ENCODE assay signal across 25 mouse cellular contexts in the genomic region with DNA sequence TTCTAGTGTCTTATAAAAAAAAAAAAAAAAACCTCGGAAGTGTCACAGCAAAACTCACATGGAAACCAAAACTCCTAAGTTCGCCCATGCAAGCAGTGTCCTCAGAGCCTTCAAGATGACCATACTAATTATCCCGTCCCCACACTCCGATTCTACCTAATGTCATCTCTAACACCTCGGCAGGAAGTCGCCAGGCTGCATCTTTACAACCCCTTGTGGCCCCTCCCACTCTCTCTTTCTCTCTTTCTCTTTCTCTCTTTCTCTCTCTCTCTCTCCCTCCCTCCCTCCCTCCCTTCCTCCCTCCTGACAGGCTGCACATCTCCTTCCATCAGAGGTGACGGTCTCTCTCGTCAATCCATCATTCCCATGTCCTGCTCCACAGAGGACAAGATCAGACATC. TPM values are rescaled to one million over a fixed set of nuclear protein-coding genes. Genes with fewer than 3 reads are reported as not detected.
DNase-seq lines count a peak whose midpoint lies in the region; ATAC-seq and TF ChIP-seq lines count a peak whose summit lies in the region.
"Had no signal": no experiment of that assay in that cellular context is flagged by ENCODE, and none has a peak within 500 bp of the region (broad histone marks: within the 10 kb centered on the region; RNA-seq: fewer than 3 reads in every experiment).

No protein-coding gene starts in this region.

- no peak for DNase-seq in gastrocnemius, adult 2 months
- DNase-seq in gastrocnemius, adult 8-10 months (ENCODE audit: low spot score in 2 of 2): no peak
- DNase-seq in CD4-positive helper T cell, adult 2 months (ENCODE audit: low read depth, low spot score): peak; percentile 55
- no peak for DNase-seq in CH12.LX (ENCODE audit: extremely low read depth)
- no peak for DNase-seq in kidney, postnatal 14 days
- DNase-seq in adipocyte (ENCODE audit: low spot score): no peak
- no peak for DNase-seq in spleen, adult 18-20 months
- DNase-seq: adrenal gland, postnatal 10 days; cerebellum, adult 2 months; cerebellum, adult 9-11 months; cerebellum, postnatal 36 days; gastrocnemius, postnatal 25 days; heart, postnatal 4 days; kidney, adult 18-20 months had no signal

- no peak for TF ChIP-seq EP300 in CH12.LX (IDR thresholded peaks at IDR 0.05; ENCODE audit: low read length)

- no peaks in the 10 kb centered on the region; the same call in 1 of the 2 replicates for H3K79me2 ChIP-seq in CH12.LX (replicated peaks; ENCODE audit: control insufficient read depth, extremely low read depth, insufficient read depth, poor library complexity, severe bottlenecking)

- H3K36me3 ChIP-seq in CH12.LX (replicated peaks in 1 of 2; ENCODE audit: control insufficient read depth in 1 of 2, insufficient read depth in 1 of 2, low read length in 1 of 2): peaks cover 6 to 77% of the 10 kb centered on the region in 2 experiments
- H3K36me3 ChIP-seq: embryonic facial prominence, embryonic 10.5 days; embryonic facial prominence, embryonic 13.5 days; forebrain, embryonic 10.5 days; G1E; heart, embryonic 12.5 days had no signal

- no peaks in the 10 kb centered on the region for H3K27me3 ChIP-seq in CH12.LX (replicated peaks)

- peak; percentile 51 for ATAC-seq in inflammation-experienced regulatory T-cells, adult 6 months
- ATAC-seq: forebrain, embryonic 13.5 days; forebrain, embryonic 16.5 days; intestine, embryonic 16.5 days had no signal

- in situ Hi-C loops in CH12.LX (cut with MboI; ENCODE audit: low pct_ligation_motif_present, low pct_unique_long_range_greater_than_20kb, low sequenced_read_pairs): no loop called here

- TF ChIP-seq POLR2A in CH12.LX (IDR thresholded peaks at IDR 0.05; ENCODE audit: low read depth, low read length): no peak

- peaks cover 27 to 60% of the 10 kb centered on the region in 2 experiments for H3K4me1 ChIP-seq in CH12.LX (ENCODE audit: control insufficient read depth in 1 of 2, insufficient read depth in 2 of 2)

- H3K9me3 ChIP-seq in CH12.LX (replicated peaks; ENCODE audit: low read length): no peaks in the 10 kb centered on the region
- H3K9me3 ChIP-seq: embryonic facial prominence, embryonic 10.5 days; embryonic facial prominence, embryonic 13.5 days; forebrain, embryonic 10.5 days; forebrain, embryonic 13.5 days; heart, embryonic 12.5 days had no signal

- intact Hi-C loops in gastrocnemius, adult 2 months (cut with DNase I): no loop called here

- H3K27ac ChIP-seq in gastrocnemius, adult 2 months: 0 out of 2 replicates have a peak overlapping the region, but pooled peaks have one; percentile 63
- no peak overlapping the region for H3K27ac ChIP-seq in CH12.LX (ENCODE audit: insufficient read depth, low read depth)
- H3K27ac ChIP-seq: forebrain, embryonic 13.5 days; hindbrain, embryonic 14.5 days had no signal

- no peak for TF ChIP-seq CTCF in gastrocnemius, adult 2 months (IDR thresholded peaks at IDR 0.05)
- no peak for TF ChIP-seq CTCF in CH12.LX (conservative IDR thresholded peaks at IDR 0.05 in 1 of 2, IDR thresholded peaks at IDR 0.05 in 1 of 2; ENCODE audit: low read depth in 2 of 2, low read length in 2 of 2)

- no peak overlapping the region for H3K4me3 ChIP-seq in gastrocnemius, adult 2 months
- no peak overlapping the region for H3K4me3 ChIP-seq in CH12.LX (replicated peaks in 1 of 3; ENCODE audit: low read depth in 2 of 3, low read length in 2 of 3, poor library complexity in 1 of 3)
- H3K4me3 ChIP-seq: embryonic facial prominence, embryonic 10.5 days; embryonic facial prominence, embryonic 13.5 days; erythroblast, embryonic 14.5 days; forebrain, embryonic 10.5 days; forebrain, embryonic 13.5 days; heart, embryonic 12.5 days had no signal

- H3K9ac ChIP-seq in CH12.LX (ENCODE audit: insufficient read depth, low read depth): no peak overlapping the region
- H3K9ac ChIP-seq: forebrain, embryonic 13.5 days; hindbrain, embryonic 14.5 days had no signal

- H3K4me2 ChIP-seq in CH12.LX (ENCODE audit: insufficient read depth, low read depth, poor library complexity, severe bottlenecking): no peak overlapping the region
- H3K4me2 ChIP-seq: forebrain, embryonic 13.5 days; hindbrain, embryonic 14.5 days had no signal

- no peak for TF ChIP-seq RAD21 in CH12.LX (IDR thresholded peaks at IDR 0.05; ENCODE audit: low read depth, low read length)

- dilution Hi-C loops in CH12.LX (cut with MboI; ENCODE audit: extremely low pct_ligation_motif_present, extremely low pct_unique_long_range_greater_than_20kb, low sequenced_read_pairs): no loop called here

TF ChIP-seq in CH12.LX, 34 proteins besides CTCF, POLR2A, EP300 and RAD21:
- TF ChIP-seq MAZ (IDR thresholded peaks at IDR 0.05; ENCODE audit: low read depth, low read length) (no peak), ZC3H11A (IDR thresholded peaks at IDR 0.05; ENCODE audit: low read depth, low read length) (no peak), MAX (IDR thresholded peaks at IDR 0.05; ENCODE audit: low read length) (no peak), USF2 (conservative IDR thresholded peaks at IDR 0.05; ENCODE audit: low read depth, low read length) (no peak), TBP (conservative IDR thresholded peaks at IDR 0.05; ENCODE audit: low read depth, low read length) (no peak), ZKSCAN1 (IDR thresholded peaks at IDR 0.05; ENCODE audit: borderline replicate concordance, low read depth, low read length) (no peak), MYC (IDR thresholded peaks at IDR 0.05; ENCODE audit: low read depth, low read length) (no peak), ZNF384 (IDR thresholded peaks at IDR 0.05; ENCODE audit: low read depth, low read length) (peak; percentile 65)

RNA-seq across cellular contexts. Expression of gene Nfatc2, which starts 44.4 kb away (rescaled TPM):
- total RNA-seq in gastrocnemius, adult 2 months (2021): 1 to 10 TPM; 7.1 to 9.1 TPM
- 10 to 100 TPM in 3 of 4 experiments, 1 to 10 TPM in 1; 7.8 to 13.6 (median 10.3) TPM for total RNA-seq in gastrocnemius, adult 8-10 months (2022)
- total RNA-seq in CH12.LX (2012; rRNA removed): 2.9 and 3.6 TPM in 2 replicates
- total RNA-seq in CH12.LX (2014; rRNA removed): 1.3 and 1.8 TPM in 2 replicates
- polyA plus RNA-seq in CH12.LX (2012; ENCODE audit: insufficient read length, low read depth): 3.2 and 4.8 TPM in 2 replicates
- polyA plus RNA-seq in inflammation-experienced regulatory T-cells, adult 6 months (2017; shearing (Covaris generic)): 10 to 100 TPM; 21.7 to 24.8 (median 23.1) TPM
- polyA plus RNA-seq: erythroblast, embryonic 14.5 days; G1E had no signal
